Mouse (Mus musculus): ENCODE measurements around the gene Zfp750.

DNA sequence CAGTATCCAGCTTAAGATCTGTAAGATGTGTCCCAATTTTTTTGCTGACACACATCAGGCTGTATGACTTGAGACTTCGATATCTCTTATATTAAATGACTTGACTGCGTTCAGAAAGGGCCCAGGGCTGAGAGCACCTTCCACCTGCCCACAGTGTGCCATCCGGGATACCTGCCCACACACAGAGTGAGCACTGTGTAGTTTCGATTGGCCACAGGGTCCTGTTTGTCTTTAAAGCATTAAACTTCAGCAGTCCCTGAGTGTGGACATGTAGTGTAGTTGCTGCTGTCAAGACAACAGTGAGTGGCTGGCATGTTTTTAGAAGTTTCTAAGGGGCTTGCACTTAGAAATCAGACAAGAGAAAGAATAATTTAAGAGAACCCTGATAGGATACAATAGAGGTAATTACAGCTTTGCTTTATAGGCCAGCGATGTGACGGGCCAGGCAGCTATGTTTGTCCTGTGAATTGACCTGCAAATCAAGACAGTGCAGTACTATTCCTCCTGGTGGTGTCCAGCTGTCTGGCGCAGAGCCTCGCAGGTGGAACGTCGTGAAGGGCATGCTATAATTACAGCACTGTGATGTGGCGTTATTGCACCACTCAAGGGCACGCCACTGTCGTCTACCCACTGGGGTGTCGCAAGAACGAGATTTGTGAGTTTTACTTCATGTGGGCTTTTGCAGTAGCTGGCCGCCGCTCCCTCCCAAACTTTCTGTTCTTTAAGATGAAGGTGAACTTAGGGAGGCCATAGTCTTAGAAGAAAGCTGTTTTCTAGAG lies 1.3 kb downstream of the Zfp750 start:
- no peak for TF ChIP-seq POLR2A (IDR thresholded peaks at IDR 0.05; ENCODE audit: low read depth, low read length)
- no peak for TF ChIP-seq CTCF (IDR thresholded peaks at IDR 0.05; ENCODE audit: borderline replicate concordance, insufficient read depth, low read length)

Data from embryonic fibroblast, embryonic 13.5 days (primary cell).